Mouse (Mus musculus) lung, postnatal 10 days (tissue): Measurements from ENCODE around the gene Adcy3.
A peak's percentile ranks its signal among the peaks of the same experiment; 100 is the strongest.

ENCODE experiments used
- DNase-seq: peaks from one replicate; pipeline ENCODE4 v3.0.0; 2021

Gene Adcy3

DNA sequence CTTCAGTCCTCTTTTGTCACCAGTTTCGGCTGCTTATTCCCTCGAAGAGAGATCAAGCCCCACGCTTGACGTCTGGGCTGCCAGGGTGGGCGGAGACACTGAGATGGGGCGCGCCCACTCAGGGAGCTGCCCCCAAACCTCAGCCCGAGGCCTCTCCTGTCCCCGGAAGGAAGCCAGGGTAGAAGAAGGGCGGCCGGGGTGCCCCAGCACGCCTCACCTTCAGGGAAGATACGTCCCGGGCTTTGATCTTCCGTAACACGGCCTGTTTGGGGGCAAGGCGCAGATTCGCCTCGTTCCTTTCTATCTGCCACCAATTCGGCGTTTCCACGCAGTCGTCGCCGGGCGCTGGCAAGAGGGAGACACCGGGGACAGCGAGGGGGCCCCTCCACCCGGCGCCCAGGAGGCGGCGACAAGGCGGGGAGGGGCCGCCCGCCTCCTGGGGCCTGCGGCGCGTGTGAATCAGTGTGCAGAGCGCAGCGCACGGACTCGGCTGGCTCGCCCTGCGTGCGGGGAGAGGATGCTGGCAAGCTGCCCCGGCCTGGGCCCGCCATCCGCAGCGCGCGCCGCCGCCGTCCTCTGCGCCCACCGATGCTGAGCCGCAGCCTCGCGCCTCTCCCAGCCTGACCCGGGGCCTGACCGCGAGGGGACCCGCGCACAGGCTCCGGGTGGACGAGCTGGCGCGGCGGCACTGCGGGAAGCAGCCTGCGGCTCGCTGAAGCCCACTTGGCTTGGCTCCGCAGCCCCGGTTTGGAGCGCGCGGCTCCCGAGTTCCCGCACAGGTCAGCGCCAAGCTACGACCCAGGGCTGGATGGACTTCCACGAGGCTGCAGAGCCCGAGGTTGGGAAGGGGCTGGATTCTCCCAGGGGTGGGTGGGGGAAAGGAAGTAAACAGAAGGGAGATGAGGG is at the start of gene Adcy3:
Adcy3 (plus strand) TSS at position 163 of the 906 bp plus-strand sequence.
- DNase-seq: peak; percentile 61

DNA sequence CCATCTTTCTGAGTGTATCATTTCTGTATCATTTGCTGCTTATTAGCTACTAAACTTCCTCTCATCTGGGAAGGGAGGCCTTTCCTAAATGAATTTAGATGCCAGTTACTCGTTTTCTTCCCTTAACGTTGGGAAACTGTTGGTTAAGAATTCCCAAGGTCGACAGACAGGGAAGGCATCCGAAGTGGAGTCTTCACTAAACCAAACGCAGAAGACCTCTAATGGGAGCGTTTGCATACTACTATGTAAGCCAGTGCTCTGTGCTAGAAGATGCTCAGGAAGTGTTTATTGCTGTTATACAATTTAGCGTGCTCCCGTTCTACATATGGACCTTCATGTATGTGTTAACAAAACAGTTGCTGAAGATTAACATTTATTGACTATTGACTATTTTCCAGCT is 49.5 kb upstream of the Adcy3 start:
- no peak for DNase-seq

DNA sequence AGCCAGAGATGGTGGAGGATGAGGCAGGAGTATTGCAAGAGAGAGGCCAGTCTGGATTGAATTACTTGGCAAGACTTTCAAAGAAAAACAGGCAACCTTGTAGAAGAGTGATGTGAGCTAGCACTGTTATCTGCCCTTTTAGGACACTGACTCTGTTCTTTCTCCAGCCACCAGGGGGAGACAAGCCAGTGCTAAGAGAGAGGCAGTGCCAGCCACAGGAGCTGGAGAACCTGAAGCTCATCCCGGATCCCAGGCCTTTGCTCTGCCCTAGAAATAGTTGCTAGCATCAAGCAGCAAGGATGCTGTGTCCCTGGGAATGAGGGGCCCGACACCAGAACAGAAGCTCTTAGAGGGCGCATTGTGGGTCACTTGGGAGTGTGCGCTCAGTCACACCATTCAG is 25.5 kb upstream of the Adcy3 start:
- DNase-seq: peak; percentile 85

DNA sequence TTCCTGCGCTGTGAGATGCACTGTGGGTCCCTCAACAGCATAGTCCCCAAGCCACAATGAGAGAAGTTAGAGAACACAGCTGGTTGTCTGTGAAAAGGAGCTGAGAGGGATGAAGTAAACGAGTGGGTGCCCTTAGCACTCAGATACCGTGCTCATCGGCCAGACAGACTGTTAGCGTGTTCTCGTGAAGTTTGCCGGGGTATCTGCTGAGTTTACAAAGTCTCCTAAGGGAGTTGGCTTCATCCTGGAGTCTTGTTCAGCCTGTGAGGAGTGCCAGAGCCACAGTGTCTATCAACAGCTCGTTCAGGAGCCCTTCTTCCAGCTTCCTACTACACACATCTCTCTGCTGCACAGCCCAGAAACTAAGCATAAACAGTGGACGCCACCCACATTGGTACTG is 16.8 kb upstream of the Adcy3 start:
- DNase-seq: peak; percentile 46

DNA sequence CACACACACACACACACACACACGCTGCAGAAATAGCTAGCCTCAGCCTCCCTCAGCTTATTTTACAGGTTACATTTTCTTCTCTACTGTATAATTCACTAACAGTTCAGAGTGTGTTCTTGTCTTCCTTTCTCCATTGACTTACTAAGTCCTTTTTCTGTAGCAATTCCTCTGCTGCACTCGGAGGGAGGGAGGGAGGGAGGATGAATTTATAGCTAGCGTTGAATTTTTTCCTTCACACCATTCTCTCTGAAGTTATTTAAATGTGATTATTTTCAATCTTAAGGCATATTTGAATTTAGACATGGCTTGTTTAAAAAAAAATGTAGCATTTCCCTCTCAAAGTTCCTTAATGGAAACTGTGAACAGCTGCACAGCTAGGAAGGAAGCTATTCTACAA is 15.8 kb upstream of the Adcy3 start:
- no peak for DNase-seq

DNA sequence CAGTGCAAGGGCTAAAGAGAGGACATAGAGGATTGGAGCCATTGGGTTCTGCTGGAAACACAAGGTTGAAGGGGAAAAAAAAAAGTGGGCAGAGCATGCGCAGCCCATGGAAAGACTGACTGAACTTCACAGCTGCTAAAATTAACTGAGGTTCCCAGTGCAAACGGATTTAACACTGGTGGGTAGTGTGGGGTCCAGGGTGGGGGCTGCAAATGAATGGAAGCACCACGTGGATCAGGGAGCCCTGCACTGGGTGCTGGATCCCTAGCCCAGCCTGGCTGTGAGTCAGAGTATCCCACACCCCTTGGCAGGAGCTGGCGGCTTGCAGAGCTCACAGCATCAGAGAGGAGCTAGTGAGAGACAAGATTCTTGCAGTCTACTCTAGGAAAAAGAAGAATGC is 15.3 kb upstream of the Adcy3 start:
- peak; percentile 24 for DNase-seq

DNA sequence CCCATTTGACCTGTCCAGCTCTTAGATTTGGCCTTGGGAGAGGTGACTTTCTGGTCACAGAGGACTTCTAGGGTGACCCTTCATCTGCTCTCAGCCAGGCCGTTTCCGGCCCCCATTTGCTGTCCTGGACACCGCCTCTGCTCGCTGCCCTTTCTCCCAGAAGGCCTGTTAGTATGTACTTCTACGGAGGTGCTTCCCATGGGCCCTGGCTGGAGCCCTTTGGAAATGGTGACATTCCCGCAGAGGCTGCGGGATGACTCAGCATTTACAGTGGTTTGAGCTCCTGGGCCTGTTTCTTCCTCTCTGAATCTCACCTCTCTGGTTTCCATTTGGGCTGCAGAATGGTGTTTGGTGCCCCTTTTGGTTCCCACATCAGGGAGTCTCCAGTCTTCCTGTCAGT is 5.6 kb upstream of the Adcy3 start:
- DNase-seq: no peak

DNA sequence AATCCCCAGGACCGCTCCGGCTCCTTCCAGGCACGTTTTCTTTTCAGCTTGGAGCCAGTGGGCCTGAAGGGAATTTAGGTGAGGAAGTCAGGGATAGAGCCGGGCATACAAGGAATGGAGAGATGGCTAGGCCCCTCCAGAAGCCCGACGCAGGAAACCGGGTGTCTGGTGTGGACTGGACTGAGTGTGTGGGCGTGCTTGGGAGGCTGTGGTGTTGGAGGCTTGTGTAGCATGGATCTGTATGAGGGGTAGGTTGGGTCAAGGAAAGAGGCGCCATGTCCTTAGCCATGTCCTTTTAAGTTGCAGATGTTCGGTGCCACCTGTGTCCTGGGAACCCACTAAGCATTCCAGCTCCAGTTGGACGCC is 927 bp downstream of the Adcy3 start:
- peak; percentile 12 for DNase-seq

DNA sequence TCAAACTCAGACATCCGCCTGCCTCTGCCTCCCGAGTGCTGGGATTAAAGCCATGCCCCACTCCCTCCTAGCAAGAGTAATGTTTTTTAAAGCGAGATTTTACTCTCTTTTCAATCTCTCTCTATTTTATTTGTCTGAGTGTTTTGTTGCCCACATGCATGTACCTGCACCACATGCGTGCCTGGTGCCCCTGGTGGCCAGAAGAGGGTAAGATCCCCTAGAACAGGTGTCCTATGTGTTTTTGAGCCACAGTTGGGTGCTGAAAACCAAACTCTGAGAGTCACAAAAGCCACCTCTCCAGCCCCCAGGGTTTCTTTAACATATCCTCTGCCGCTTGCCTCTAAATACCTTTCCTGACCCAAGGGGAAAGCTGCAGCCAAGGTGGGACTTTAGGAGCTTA is 10.3 kb downstream of the Adcy3 start:
- no peak for DNase-seq

DNA sequence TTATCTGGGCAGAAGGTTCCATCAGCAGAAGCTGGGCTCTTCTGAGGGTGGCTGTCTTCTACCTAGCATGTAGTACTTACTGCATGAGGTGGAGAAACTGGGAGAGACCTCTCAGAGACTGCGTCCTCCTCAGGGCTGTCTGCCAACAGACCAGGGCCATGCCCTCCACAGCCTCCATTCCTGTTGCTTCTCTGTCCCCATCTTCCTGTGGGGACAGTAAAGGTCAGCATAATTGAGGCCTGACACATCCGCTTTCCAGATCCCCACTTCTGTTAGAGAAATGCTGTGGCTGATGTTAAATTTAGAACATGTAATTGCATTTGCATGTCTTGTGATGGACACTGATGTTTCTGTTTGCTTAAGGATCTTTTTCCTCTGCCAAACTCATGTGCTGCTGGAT is 18.0 kb downstream of the Adcy3 start:
- no peak for DNase-seq

DNA sequence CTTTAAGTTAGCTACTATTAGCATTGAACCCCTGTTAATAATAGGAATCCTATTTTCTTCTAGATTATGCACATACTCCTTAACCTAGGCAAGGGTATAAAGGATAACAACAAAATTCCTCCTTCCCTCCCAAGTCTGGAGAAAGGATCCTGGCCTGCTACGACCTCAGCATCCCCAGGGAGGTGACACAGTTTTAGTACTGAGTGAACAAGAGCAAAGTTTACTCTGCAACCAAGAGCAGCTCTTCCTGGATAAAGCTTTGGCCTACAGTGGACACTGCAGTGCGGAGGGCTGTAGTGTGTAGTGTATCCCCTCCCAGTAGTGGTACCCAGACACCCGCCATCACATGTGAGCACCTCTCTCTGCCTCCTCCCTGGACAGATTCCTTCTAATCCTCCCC is 19.1 kb downstream of the Adcy3 start:
- no peak for DNase-seq

DNA sequence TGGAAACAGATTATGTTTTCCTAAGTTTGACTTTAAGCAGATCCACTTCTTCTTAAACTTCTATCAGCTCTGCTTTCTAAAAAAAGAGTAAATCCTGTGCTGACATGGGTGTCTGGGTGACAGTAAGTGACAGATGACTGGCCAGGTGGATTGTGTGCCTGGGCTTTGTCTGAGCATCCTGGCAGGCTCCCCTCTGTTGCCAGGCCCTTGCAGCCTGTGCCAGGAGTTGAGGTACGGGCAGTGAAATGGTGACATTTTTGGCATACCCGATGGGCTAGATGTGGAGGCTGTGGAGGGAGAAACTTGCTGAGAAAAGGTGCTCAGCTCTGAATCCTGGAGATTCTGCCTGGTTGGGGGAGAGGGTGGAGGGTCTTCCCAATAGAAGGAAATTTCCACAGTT is 24.6 kb downstream of the Adcy3 start:
- no peak for DNase-seq

DNA sequence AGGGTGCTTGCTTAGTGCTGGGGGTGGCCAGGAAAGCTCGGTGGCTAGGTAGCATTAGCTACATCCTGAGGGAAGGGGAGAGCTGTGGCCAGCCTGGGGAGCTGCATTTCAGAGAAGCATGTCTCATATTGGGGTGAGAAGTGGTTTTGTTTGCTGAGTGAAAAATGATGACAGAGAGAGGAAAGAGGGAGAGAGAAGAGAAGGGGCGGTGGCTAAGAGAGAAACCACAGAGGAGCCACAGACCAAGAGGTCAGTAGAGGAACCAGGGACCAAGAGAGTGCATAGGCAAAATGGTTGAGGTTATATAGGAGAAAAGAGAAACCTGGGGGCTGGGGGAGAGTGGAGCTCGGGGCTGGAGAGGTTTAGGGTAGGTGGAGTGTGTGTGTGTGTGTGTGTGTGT is 25.3 kb downstream of the Adcy3 start:
- no peak for DNase-seq

DNA sequence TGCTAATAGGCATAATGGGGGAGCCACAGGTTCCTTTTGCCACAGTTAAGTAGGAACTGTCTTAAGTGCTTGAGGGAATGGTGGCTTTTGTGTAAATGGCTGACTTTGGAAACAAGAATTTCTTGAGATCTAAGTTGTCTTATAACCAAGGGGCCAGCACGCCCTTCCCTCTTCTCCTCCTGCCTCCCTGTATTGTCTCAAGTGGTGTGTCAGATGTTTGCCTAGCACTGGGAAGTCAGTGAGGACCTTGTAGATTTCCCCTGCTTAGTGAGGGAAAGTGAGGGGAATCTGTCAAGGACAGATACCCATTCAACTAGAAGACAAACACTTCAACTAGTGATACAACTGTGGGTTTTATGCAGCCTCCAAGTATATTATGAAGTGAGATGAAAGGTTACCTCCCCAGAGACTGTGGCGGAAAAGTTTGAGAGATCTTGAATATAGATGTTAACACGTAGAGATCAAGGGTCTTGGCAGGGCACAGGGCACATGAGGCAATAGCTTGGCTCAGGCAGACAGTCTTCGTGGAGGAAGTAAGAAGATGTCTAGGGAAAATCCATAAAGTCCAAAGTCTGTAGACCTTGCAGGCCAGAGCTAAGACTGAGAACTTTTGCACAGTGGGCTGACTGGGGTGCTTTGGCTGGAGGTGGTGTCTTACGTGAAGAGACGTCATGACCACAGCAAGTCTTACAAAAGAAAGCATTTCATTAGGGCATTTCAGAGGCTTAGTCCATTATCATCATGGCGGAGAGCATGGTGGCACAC is 26.1 kb downstream of the Adcy3 start:
- no peak for DNase-seq

DNA sequence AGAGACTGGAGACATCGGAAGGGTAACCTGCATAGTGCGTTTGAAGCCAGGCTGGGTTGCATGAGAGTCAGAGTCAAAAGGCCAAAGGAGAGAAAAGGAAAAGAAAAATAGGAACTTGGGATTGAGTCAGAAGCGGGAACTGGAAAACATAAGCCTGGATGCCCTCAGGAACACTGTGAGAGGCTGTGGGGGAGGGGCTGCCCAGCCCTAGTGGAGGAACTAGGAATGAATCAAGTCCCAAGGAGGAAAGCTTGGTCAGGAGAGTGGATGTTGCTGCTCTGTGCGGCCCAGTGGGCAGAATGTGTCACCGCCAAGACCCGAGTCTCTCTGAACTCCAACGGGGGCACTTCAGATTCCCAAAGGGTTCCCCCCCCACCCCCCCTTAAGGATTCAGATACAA is 27.4 kb downstream of the Adcy3 start:
- peak; percentile 27 for DNase-seq

DNA sequence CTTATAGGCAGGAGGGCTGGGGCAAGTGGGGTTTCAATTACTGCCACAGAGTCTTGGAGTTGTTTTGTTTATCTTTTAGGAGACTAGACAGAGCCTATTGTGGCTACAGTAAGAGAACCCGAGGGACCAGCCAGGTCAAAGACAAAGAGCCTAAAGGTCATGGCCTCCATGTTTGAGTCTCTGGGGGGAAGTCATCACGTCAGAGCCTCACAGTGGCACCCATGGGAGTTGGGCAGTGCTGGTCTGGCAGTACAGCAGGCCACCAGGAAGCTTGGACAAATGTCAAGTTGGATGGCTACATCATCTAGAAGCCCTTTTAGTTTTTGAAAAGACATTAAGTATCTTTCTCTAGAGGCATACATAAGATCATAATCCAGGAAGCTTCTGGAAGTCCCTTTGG is 30.0 kb downstream of the Adcy3 start:
- DNase-seq: no peak

DNA sequence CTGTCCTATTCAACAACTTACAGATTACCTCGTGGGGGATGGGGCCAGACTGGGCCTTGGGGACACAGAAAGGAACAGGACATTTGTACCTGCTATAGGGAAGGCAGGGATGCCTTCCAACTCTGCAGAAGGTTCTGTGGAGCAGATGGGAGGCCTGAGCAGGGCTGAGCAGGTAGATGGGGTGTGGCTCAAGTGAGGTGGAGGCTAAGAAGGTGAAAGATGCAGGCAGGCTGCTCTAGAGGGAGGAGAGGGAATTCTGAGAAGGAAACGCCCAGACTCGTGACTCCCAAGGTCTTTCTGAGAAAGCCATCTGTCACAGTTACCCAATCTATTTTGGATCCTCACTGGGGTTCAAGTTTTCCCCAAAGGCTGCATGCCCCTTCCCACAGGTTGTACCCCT is 34.1 kb downstream of the Adcy3 start:
- DNase-seq: no peak

DNA sequence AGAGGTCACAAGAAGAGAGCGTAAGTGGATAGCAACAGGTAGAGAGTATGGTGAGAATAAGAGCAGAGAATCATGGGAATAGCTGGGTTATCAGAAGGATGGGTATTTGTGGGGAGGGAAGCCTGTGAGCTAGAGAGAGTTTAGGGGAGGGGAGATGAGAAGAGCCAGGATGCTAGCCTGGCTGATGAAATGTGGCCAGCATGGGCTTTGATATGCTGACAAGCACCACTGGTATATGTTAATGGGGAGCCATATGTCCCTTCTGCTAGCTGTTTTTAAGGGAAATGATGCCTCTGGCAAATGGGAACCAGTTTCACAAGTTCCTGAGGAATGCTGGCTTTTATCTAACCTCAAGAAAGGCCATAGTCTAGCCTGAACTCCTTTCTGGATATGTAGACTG is 36.2 kb downstream of the Adcy3 start:
- no peak for DNase-seq

DNA sequence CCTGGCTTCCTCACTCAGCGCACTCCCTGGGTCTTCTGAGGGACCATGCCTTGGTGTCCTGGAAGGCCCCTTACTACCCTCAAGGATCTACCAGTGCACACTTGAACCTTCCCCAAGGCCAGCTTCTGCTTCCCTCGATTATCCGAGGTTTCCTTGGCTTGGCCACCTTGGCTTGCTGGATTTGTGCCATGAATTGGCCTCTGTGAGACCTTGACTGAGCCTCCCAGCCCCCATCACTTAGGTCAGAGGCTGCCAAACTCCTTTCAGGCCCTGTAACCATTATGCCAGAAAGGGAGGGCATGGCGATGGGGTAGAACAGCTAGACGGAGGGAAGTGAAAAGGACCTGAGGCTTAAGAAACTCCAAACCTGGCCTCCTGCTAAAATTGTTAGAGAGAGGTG is 36.7 kb downstream of the Adcy3 start:
- DNase-seq: no peak

DNA sequence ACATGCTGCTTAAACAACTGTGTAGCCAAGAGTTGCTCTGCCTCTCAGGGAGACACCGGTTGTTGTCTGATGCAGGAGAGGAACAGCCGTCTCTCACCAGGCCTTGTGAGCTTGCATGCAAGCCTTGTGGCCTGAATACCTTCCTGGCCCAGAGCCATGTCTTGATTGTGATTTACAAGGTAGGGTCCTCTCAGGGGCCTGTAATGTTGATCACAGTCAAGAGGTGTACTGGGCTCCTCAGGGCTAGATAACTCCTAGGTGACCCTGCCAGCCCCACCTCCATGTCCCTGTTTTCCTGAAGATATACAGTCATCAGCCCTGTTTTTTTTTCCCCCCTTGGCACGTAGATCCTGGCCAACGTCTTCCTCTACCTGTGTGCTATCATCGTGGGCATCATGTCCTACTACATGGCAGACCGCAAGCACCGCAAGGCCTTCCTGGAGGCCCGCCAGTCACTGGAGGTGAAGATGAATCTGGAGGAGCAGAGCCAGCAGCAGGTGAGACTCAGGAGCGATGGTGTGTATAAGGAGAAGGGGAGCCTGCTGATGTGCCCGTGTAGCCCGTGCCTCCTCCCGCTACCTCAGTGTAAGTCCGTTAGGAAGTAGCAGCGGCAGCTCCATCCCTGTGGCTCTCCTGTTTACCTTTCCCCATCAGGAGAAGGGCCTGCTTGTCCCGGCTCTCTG is 40.3 kb downstream of the Adcy3 start:
- no peak for DNase-seq

DNA sequence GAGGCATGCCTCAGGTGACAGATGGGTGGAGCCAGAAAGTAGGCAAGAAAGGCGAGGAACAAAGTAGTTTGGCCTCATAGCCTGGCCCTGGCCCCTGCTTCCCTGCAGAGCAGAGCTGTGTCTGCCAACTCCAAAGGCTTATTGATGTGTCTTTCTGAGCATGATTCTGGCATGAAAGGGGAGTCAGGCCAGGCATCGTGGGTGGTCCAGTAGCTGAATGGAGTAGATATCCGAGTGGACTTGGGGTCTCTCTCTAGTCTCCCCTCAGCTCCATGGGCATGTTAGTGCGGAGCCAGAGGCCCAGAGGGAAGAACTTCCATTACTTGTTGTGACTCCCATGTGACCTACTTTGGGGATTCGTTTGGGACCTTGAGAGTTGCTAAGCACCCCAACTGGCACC is 45.9 kb downstream of the Adcy3 start:
- DNase-seq: no peak

DNA sequence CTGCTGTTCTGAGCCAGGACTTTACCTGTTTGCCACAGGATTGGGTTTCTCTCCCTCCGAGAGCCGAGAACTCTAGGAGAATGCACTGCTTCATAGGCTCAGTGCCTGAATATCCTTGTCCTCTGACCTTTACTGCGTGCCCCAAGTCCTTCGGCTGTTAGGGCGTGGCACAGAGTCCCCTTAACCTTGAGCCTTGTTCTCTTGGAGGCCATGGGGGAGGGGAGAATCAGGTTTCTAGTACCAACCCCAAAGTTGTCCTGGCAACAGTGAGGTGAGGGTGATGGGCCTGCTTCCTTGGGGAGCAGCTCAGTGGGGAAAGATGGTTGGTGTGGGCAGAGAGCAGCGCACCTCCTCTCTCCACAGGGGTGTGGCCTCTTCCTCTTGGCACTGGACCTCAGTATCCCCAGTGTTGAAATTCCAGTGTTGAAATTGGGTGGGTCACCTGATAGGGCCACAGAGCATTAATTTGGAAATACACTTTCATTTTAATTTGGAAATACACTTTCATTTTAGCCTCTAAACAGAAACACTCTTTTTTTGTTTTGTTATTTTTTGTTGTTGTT is 46.8 kb downstream of the Adcy3 start:
- DNase-seq: no peak

DNA sequence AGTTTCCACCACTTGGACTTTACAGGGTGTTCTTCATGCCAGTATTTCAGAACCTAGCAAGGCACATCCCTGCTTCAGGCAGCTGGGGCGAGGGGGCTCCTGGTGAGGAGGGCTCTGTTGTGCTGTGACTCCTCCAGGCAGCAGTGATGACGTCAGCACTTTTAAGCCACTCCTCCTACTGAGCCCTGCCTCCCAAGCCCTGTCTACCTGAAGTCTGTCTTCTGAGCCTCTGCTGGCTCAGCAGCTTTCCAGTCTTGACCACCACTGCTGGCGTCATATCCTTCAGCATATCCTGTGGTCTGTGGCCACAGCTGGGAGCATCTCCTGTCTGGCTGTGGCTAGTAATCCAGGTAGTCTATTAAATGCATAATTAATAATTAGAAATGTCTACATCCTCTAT is 47.6 kb downstream of the Adcy3 start:
- DNase-seq: no peak

DNA sequence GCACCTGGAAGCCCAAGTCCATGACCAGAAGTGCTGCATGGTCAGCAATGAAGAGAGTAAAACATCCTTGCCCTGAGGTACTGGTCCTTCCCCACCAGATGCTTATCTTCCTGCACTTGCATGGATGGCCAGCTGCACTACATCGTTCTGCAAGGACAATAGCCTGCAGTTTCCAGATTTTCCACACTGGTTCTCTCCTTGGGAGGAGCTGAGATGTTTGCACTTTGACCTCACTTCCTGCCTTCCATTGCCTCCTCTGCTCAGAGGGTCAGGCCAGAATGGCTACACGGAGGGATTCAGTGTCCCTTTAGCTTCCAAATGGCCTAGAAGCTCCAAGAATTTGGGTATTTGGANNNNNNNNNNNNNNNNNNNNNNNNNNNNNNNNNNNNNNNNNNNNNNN is 51.7 kb downstream of the Adcy3 start:
- no peak for DNase-seq
